ENCODE assay signal across 5 mouse cellular contexts in genomic region chr7:116084366-116084765, GRCm38 (mm10). TPM values are rescaled to one million over a fixed set of nuclear protein-coding genes. Genes with fewer than 3 reads are reported as not detected.
DNase-seq lines count a peak whose midpoint lies in the region; ATAC-seq and TF ChIP-seq lines count a peak whose summit lies in the region.
"Not testable (repeated sequence)": the region's sequence is repeated elsewhere in the genome, so short reads cannot be mapped to it uniquely, and the experiment has no call there.

TSS of gene Gm4353 (minus strand) at chr7:116084635.

- H3K27me3 ChIP-seq in G1E (ENCODE audit: insufficient read depth, low read length), result peaks cover 19% of the 10 kb centered on the region

- H3K4me1 ChIP-seq in G1E (ENCODE audit: insufficient read depth, low read depth, low read length), result not testable (repeated sequence)

- peak; percentile 34 for ATAC-seq in G1E (ENCODE audit: extremely low read depth, insufficient number of reproducible peaks, low FRiP score, poor library complexity, severe bottlenecking)
- ATAC-seq in common myeloid progenitor, adult 5-6 weeks (replicated peaks; ENCODE audit: low read depth, poor library complexity, severe bottlenecking), result peak; percentile 87
- ATAC-seq in frontal cortex, adult (ENCODE audit: low TSS enrichment), result 0 out of 2 replicates have a peak, but pooled peaks have one; percentile 62
- ATAC-seq in hematopoietic stem cell, adult 5-6 weeks (replicated peaks in 1 of 2; ENCODE audit: insufficient read depth in 1 of 2, low FRiP score in 2 of 2, low TSS enrichment in 1 of 2, low read depth in 1 of 2, poor library complexity in 2 of 2, severe bottlenecking in 2 of 2), result peak; percentile 67 to 91; a peak in 3 of 4 replicates
- ATAC-seq in megakaryocyte-erythroid progenitor cell, adult 5-6 weeks (replicated peaks; ENCODE audit: low FRiP score, low TSS enrichment, poor library complexity, severe bottlenecking), result peak; percentile 82

- not testable (repeated sequence) for H3K9me3 ChIP-seq in G1E (replicated peaks)

- DNase-seq in G1E (ENCODE audit: low spot score), result not testable (repeated sequence)

- not testable (repeated sequence) for H3K36me3 ChIP-seq in G1E (replicated peaks)

- not testable (repeated sequence) for H3K4me3 ChIP-seq in G1E (ENCODE audit: low read depth, low read length)

- TF ChIP-seq CTCF in G1E (IDR thresholded peaks at IDR 0.05; ENCODE audit: low read depth, low read length), result not testable (repeated sequence)

RNA-seq across cellular contexts. Expression of gene Gm4353, which starts in this region (rescaled TPM):
- total RNA-seq in G1E (2014; fragmentation: Nextera tagmentation) (1.4 and 2.7 TPM in 2 replicates), G1E (2017) (2.0 and 2.3 TPM in 2 replicates)
- 0.31 TPM in 1 of 2 replicates, not detected in the other for polyA plus RNA-seq in G1E (2012)
- total RNA-seq in common myeloid progenitor, adult 5-6 weeks (2017), result 3.6 and 7.0 TPM in 2 replicates
- total RNA-seq in hematopoietic stem cell, adult 5-6 weeks (2017), result 0.60 and 3.4 TPM in 2 replicates
- total RNA-seq in megakaryocyte-erythroid progenitor cell, adult 5-6 weeks (2014; fragmentation: Nextera tagmentation), result 2.1 TPM in 1 of 2 replicates, not detected in the other
- 1.3 and 4.0 TPM in 2 replicates for total RNA-seq in megakaryocyte-erythroid progenitor cell, adult 5-6 weeks (2017)

Comparison
In these comparisons a context has a peak if more than half of its experiments do, and no peak if none do; other contexts are left out.
1. ATAC-seq: peak in every context shown above with its lines; median percentile 87 in common myeloid progenitor, adult 5-6 weeks; 82 in megakaryocyte-erythroid progenitor cell, adult 5-6 weeks; 79 in hematopoietic stem cell, adult 5-6 weeks; 62 in frontal cortex, adult; 34 in G1E.